Mouse (Mus musculus) liver, embryonic 14.5 days (tissue): ENCODE data around the gene Pex13. TPM values are rescaled to one million over a fixed set of nuclear protein-coding genes. Genes with fewer than 3 reads are reported as not detected.
A peak's percentile ranks its signal among the peaks of the same experiment; 100 is the strongest.

Source experiments
- ATAC-seq: fragments of 200-750 bp; cut with Nextera tagmentation; 2 replicates; pipeline ENCODE4 v1.8.0; 2017; ENCODE audit warnings: moderate number of reproducible peaks, mild to moderate bottlenecking, moderate library complexity; ENCODE audit not compliant: insufficient read depth
- DNase-seq, 3 experiments: peaks; one replicate each; pipeline ENCODE4 v3.0.0-alpha.2; 2012 to 2013; ENCODE audit warnings: low read depth in 3 of 3, low spot score in 3 of 3
- H3K27ac ChIP-seq: fragments of 300-500 bp; sonication (generic); 2 replicates; pipeline ENCODE4 v1.5.1; 2014; ENCODE audit warnings: moderate library complexity, mild to moderate bottlenecking, control low read depth, inconsistent platforms
- H3K27me3 ChIP-seq: fragments of 300-500 bp; sonication (generic); 2 replicates; pipeline ENCODE4 v1.6.1; 2014; ENCODE audit warnings: mild to moderate bottlenecking, low read length, moderate library complexity; ENCODE audit not compliant: control insufficient read depth, insufficient read depth
- H3K36me3 ChIP-seq: fragments of 300-500 bp; sonication (generic); replicated peaks from 2 replicates; pipeline ENCODE4 v1.6.1; 2014; ENCODE audit warnings: low read depth; ENCODE audit not compliant: control insufficient read depth, insufficient read depth
- H3K4me1 ChIP-seq, 2 experiments: fragments of 200-500 bp in 1 of 2; fragments of 300-500 bp in 1 of 2; sonication (generic) in 1 of 2; replicated peaks; 2 replicates each; pipeline ENCODE4 v1.6.1; 2012 to 2014; ENCODE audit warnings: antibody characterized with exemption in 1 of 2, inconsistent platforms in 1 of 2, low read length in 1 of 2; ENCODE audit not compliant: control insufficient read depth in 2 of 2, insufficient read depth in 2 of 2
- H3K4me2 ChIP-seq: fragments of 300-500 bp; sonication (generic); 2 replicates; pipeline ENCODE4 v1.6.1; 2014; ENCODE audit warnings: low read depth, mild to moderate bottlenecking, control low read depth, moderate library complexity
- H3K4me3 ChIP-seq, 2 experiments: fragments of 200-500 bp in 1 of 2; fragments of 300-500 bp in 1 of 2; sonication (generic) in 1 of 2; 2 replicates each; pipeline ENCODE4 v1.5.1; 2012 to 2014; ENCODE audit warnings: low read depth in 2 of 2, low read length in 2 of 2, mild to moderate bottlenecking in 2 of 2, control low read depth in 1 of 2, inconsistent platforms in 1 of 2, moderate library complexity in 1 of 2; ENCODE audit not compliant: insufficient read depth in 1 of 2
- H3K9ac ChIP-seq: fragments of 300-500 bp; sonication (generic); replicated peaks from 2 replicates; pipeline ENCODE4 v1.6.1; 2014; ENCODE audit warnings: mild to moderate bottlenecking, control low read depth, moderate library complexity
- H3K9me3 ChIP-seq: fragments of 300-500 bp; sonication (generic); 2 replicates; pipeline ENCODE4 v1.6.1; 2016; ENCODE audit warnings: low read length, mixed read lengths; ENCODE audit not compliant: control insufficient read depth
- CTCF ChIP-seq: IDR thresholded peaks from 2 replicates; pipeline ENCODE4 v1.5.1; 2016; ENCODE audit warnings: antibody characterized with exemption, low read depth, control low read depth
- EP300 ChIP-seq: IDR thresholded peaks from 2 replicates; pipeline ENCODE4 v1.6.1; 2016; ENCODE audit warnings: antibody characterized with exemption, low read depth
- WGBS: fragments of 180-500 bp; shearing (Covaris S2); extraction: QIAGEN DNeasy Blood & Tissue Kit; methylation state at CpG from one replicate; pipeline ENCODE4 v1.1.7; 2014; ENCODE audit not compliant: insufficient replicate concordance; 5-methylcytosine and 5-hydroxymethylcytosine counted together
- polyA plus RNA-seq, 2 experiments: library from polyadenylated mRNA; depleted of rRNA in 1 of 2; stranded (reverse) in 1 of 2; unstranded in 1 of 2; fragments of >200 nt; fragmentation: Nextera tagmentation in 1 of 2; extraction: Ambion mirVana in 1 of 2; gene quantifications; 2 replicates each; pipeline versions ENCODE4 v1.2.1 to v1.2.3; 2012 to 2014

Gene Pex13
- polyA plus RNA-seq, 2 experiments = 3.5 to 13.0 TPM

DNA sequence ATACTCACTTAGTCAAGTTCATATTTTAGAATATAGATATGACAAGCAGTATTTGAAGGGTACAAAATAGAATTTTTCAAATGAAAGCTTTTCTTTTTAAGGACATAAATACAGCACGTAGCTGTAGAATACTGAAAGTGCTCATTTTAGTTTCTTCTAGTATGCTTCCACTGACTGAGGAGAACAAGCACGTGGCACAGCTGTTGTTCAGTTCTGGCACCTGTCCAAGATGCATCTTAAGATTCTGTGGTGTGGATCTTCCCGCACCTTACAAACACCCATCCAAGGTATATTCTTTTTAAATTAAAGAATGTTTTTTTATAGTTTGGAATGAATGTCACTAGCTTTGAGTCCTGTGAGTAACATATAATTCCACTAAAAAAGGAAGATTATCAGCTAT, 1.4 kb upstream of the Pex13 start:
- 36% methylated on average over 3 of the region's 3 CpGs for WGBS
- H3K36me3 ChIP-seq = no peaks in the 10 kb centered on the region; the same call in 1 of the 2 replicates
- H3K4me2 ChIP-seq = peak overlapping the region; percentile 89
- no peak for ATAC-seq
- no peaks in the 10 kb centered on the region for H3K27me3 ChIP-seq
- H3K27ac ChIP-seq = no peak overlapping the region
- no peak for TF ChIP-seq CTCF
- no peaks in the 10 kb centered on the region for H3K9me3 ChIP-seq
- H3K4me1 ChIP-seq = peaks cover 0 to 6% of the 10 kb centered on the region in 2 experiments; a peak in 2 of 4 replicates
- H3K9ac ChIP-seq = no peak overlapping the region; the same call in 1 of the 2 replicates
- peak in 2 of 3 experiments; percentile 20 to 31 for DNase-seq
- H3K4me3 ChIP-seq = peak overlapping the region; percentile 83 to 97; a peak in 3 of 4 replicates

DNA sequence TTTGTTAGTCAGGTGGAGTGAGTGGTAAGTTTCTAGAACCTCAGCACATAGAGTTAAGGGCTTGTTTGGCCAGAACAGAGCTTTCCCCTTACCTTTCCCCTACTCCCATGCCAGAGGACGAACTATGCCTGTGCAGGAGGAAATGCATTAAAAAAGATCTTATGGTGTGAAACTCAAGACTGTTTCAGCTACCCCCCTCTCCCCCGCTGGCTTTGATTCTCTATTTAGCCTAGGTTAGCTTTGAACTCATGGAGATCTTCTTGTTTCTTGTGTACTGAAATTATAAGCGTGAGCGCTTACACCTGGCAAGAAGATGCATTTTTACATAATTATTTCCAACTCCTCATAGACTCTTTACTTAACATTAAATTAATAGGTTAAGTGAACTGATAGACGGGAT, 767 bp upstream of the Pex13 start:
- peaks cover 0 to 6% of the 10 kb centered on the region in 2 experiments; a peak in 2 of 4 replicates for H3K4me1 ChIP-seq
- no peak for TF ChIP-seq CTCF
- TF ChIP-seq EP300 = no peak
- H3K4me2 ChIP-seq = peak overlapping the region; percentile 89
- H3K4me3 ChIP-seq = peak overlapping the region; percentile 83 to 97
- H3K9ac ChIP-seq = peak overlapping the region; percentile 81
- no peaks in the 10 kb centered on the region; the same call in 1 of the 2 replicates for H3K36me3 ChIP-seq
- H3K27ac ChIP-seq = peak overlapping the region; percentile 78
- H3K9me3 ChIP-seq = no peaks in the 10 kb centered on the region
- DNase-seq = no peak
- ATAC-seq = no peak
- no peaks in the 10 kb centered on the region for H3K27me3 ChIP-seq
- 5% methylated on average over 5 of the region's 5 CpGs for WGBS

DNA sequence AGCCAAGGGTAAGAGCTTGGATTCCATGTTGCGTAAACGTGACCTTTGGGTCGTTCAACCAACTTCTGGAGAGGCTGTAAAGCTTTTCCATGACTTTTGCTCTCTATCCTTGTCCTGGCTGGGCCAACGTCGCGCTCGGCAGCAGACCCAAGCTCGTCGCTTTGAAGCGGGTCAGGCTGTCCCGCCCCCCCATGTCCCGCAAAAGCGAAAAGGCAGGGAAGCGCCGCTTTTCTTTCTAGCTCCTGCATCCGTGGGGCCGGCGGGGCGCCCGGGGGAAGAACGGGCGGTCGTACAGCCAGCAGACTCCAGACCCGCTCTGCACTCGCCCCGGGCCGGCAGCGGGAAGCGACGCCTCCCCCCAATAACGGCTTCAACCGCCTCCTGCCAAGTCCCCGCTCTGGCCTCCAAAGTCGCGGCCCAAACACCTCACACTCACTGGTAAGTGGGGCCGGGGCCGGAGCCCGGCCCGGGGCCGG, 410 bp downstream of the Pex13 start, which contains the start of gene Pus10:
Gene Pus10 (plus strand): TSS at position 364 of the 476 bp plus-strand sequence.
- Histone ChIP-seq H3K9ac (peak within 1 kb of the TSS; percentile 81), H3K4me3 (peak within 1 kb of the TSS; percentile 83 to 97), H3K27me3 (no peaks in the 10 kb centered on the region), H3K4me2 (peak within 1 kb of the TSS; percentile 89), H3K4me1 (peaks cover 0 to 6% of the 10 kb centered on the region in 2 experiments; a peak in 2 of 4 replicates), H3K27ac (peak within 1 kb of the TSS; percentile 78), H3K9me3 (no peaks in the 10 kb centered on the region), H3K36me3 (no peaks in the 10 kb centered on the region; the same call in 1 of the 2 replicates)
- no peak for TF ChIP-seq CTCF
- TF ChIP-seq EP300 = no peak
- 0% methylated on average over 40 of the region's 40 CpGs for WGBS
- DNase-seq (peak in 1 of 3 experiments; percentile 9), ATAC-seq (peak; percentile 62)

DNA sequence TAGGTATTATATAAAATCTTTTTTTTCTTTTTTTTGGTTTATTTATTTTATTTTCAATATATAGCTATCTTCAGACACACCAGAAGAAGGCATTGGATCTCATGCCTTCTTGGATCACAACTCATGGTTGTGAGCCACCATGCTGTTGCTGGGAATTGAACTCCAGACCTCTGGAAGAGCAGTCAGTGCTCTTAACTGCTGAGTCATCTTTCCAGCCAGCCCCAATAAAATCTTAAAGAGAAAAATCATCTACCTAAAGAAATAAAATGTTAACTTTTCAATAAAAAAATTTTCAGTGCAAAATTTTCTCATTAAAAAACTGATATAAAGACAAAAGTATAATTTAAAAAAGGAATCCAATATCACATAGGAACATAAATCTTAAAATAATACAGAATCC, 1.5 kb downstream of the Pex13 start:
- H3K4me2 ChIP-seq = no peak overlapping the region
- DNase-seq = no peak
- H3K9me3 ChIP-seq = no peaks in the 10 kb centered on the region
- H3K36me3 ChIP-seq = no peaks in the 10 kb centered on the region; the same call in 1 of the 2 replicates
- no peak overlapping the region for H3K27ac ChIP-seq
- no peak for ATAC-seq
- no peak overlapping the region for H3K4me3 ChIP-seq
- H3K4me1 ChIP-seq = peaks cover 0 to 6% of the 10 kb centered on the region in 2 experiments; a peak in 2 of 4 replicates
- H3K9ac ChIP-seq = no peak overlapping the region
- no peaks in the 10 kb centered on the region for H3K27me3 ChIP-seq
- TF ChIP-seq EP300 (no peak), CTCF (no peak)

DNA sequence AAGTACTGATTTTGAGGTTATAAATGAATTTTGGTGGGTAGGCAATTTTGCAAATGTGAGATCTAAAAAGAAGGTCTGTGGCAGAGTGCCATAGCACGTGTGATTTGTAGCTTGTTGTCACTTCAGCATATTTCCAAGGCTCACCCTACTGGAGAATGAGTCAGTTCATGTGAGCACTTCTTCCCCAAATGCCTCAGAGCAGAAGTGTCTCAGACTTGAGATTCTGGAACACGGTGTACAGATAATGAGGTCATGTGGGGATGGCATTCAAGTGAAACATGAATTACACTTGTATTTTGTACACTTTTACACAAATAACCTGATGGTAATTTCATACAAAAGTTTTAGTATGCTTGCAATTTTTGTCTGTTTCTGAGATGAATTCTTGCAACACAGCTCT, 8.0 kb downstream of the Pex13 start:
- H3K4me2 ChIP-seq = no peak overlapping the region
- H3K27ac ChIP-seq = no peak overlapping the region
- H3K4me3 ChIP-seq = no peak overlapping the region
- WGBS = 42% methylated on average over 2 of the region's 2 CpGs
- H3K36me3 ChIP-seq = no peaks in the 10 kb centered on the region
- no peak overlapping the region for H3K9ac ChIP-seq
- H3K4me1 ChIP-seq = peaks cover 0 to 2% of the 10 kb centered on the region in 2 experiments; a peak in 1 of 4 replicates
- DNase-seq (no peak), ATAC-seq (no peak)
- TF ChIP-seq EP300 (no peak), CTCF (no peak)
- H3K9me3 ChIP-seq = no peaks in the 10 kb centered on the region
- no peaks in the 10 kb centered on the region for H3K27me3 ChIP-seq
